Mouse (Mus musculus) kidney, embryonic 16.5 days (tissue): ENCODE results near the gene Man2a1. TPM values are rescaled to one million over a fixed set of nuclear protein-coding genes. Genes with fewer than 3 reads are reported as not detected.

Source experiments
- ATAC-seq: fragments of 200-750 bp; cut with Nextera tagmentation; 2 replicates; pipeline ENCODE4 v1.8.0; 2017; ENCODE audit warnings: moderate TSS enrichment; ENCODE audit not compliant: low FRiP score, low TSS enrichment
- H3K27ac ChIP-seq: fragments of 300-500 bp; sonication (generic); 2 replicates; pipeline ENCODE4 v1.5.1; 2014; ENCODE audit warnings: low read length
- H3K27me3 ChIP-seq: fragments of 300-500 bp; sonication (generic); 2 replicates; pipeline ENCODE4 v1.6.1; 2014; ENCODE audit warnings: low read length, control low read depth, mixed read lengths; ENCODE audit not compliant: insufficient read depth
- H3K36me3 ChIP-seq: fragments of 300-500 bp; sonication (generic); 2 replicates; pipeline ENCODE4 v1.6.1; 2014; ENCODE audit warnings: low read length, control low read depth, mixed read lengths; ENCODE audit not compliant: insufficient read depth
- H3K4me1 ChIP-seq: fragments of 300-500 bp; sonication (generic); 2 replicates; pipeline ENCODE4 v1.6.1; 2014; ENCODE audit warnings: low read length, control low read depth, mixed read lengths; ENCODE audit not compliant: insufficient read depth
- H3K4me2 ChIP-seq: fragments of 300-500 bp; sonication (generic); replicated peaks from 2 replicates; pipeline ENCODE4 v1.6.1; 2014; ENCODE audit warnings: low read depth, low read length
- H3K4me3 ChIP-seq: fragments of 300-500 bp; sonication (generic); 2 replicates; pipeline ENCODE4 v1.5.1; 2014; ENCODE audit warnings: mild to moderate bottlenecking, low read length
- H3K9ac ChIP-seq: fragments of 300-500 bp; sonication (generic); replicated peaks from 2 replicates; pipeline ENCODE4 v1.6.1; 2014; ENCODE audit warnings: low read length
- H3K9me3 ChIP-seq: fragments of 300-500 bp; sonication (generic); 2 replicates; pipeline ENCODE4 v1.6.1; 2016; ENCODE audit warnings: low read length, control low read depth
- WGBS: fragments of 180-500 bp; shearing (Covaris S2); extraction: QIAGEN DNeasy Blood & Tissue Kit; methylation state at CpG from one replicate; pipeline ENCODE4 v1.1.7; 2014; 5-methylcytosine and 5-hydroxymethylcytosine counted together
- polyA plus RNA-seq: library from polyadenylated mRNA; unstranded; fragments of >200 nt; fragmentation: Nextera tagmentation; extraction: Ambion mirVana; gene quantifications from 2 replicates; pipeline ENCODE4 v1.2.1, GENCODE M21; 2015

The Man2a1 gene
- polyA plus RNA-seq, 1 experiment from 2014 or later = 7.3 TPM

- ATAC-seq = no peak
- Histone ChIP-seq H3K9ac (no peak overlapping the region), H3K4me2 (no peak overlapping the region), H3K9me3 (no peaks in the 10 kb centered on the region), H3K36me3 (peaks cover 3% of the 10 kb centered on the region; the same call in 1 of the 2 replicates), H3K4me3 (no peak overlapping the region), H3K27ac (no peak overlapping the region), H3K4me1 (peaks cover 27% of the 10 kb centered on the region), H3K27me3 (no peaks in the 10 kb centered on the region)
- WGBS = 77% methylated on average over 5 of the region's 5 CpGs
These were observed 10.9 kb downstream of the Man2a1 start for GRCm38 (mm10) chr17:64611426-64611825.

GRCm38 (mm10) chr17:64612135-64612885 lies 11.8 kb downstream of the Man2a1 start:
- H3K36me3 ChIP-seq = peaks cover 3% of the 10 kb centered on the region; the same call in 1 of the 2 replicates
- H3K27me3 ChIP-seq = no peaks in the 10 kb centered on the region
- peaks cover 27% of the 10 kb centered on the region for H3K4me1 ChIP-seq
- H3K9ac ChIP-seq = no peak overlapping the region
- H3K27ac ChIP-seq = no peak overlapping the region
- no peak overlapping the region for H3K4me2 ChIP-seq
- no peak for ATAC-seq
- WGBS = 76% methylated on average over 16 of the region's 16 CpGs
- no peaks in the 10 kb centered on the region for H3K9me3 ChIP-seq
- no peak overlapping the region for H3K4me3 ChIP-seq

- H3K9me3 ChIP-seq = no peaks in the 10 kb centered on the region
- ATAC-seq = no peak
- WGBS = 81% methylated on average over 3 of the region's 3 CpGs
These were observed 12.4 kb downstream of the Man2a1 start for GRCm38 (mm10) chr17:64612930-64613329.

GRCm38 (mm10) chr17:64613351-64613750 lies 12.8 kb downstream of the Man2a1 start:
- WGBS = 40% methylated on average over 3 of the region's 3 CpGs
- H3K27ac ChIP-seq = no peak overlapping the region
- 0 out of 2 replicates have a peak, but pooled peaks have one; percentile 47 for ATAC-seq
- H3K27me3 ChIP-seq = no peaks in the 10 kb centered on the region
- peaks cover 3% of the 10 kb centered on the region; the same call in 1 of the 2 replicates for H3K36me3 ChIP-seq
- H3K4me1 ChIP-seq = peaks cover 30% of the 10 kb centered on the region
- no peak overlapping the region for H3K9ac ChIP-seq
- H3K9me3 ChIP-seq = no peaks in the 10 kb centered on the region
- H3K4me2 ChIP-seq = no peak overlapping the region
- H3K4me3 ChIP-seq = no peak overlapping the region

More at GRCm38 (mm10) chr17:64612930-64613329, 12.4 kb downstream of the Man2a1 start:
- H3K36me3 ChIP-seq = peaks cover 3% of the 10 kb centered on the region; the same call in 1 of the 2 replicates
- H3K4me2 ChIP-seq = no peak overlapping the region
- H3K27ac ChIP-seq = no peak overlapping the region
- no peak overlapping the region for H3K9ac ChIP-seq
- H3K4me1 ChIP-seq = peaks cover 28% of the 10 kb centered on the region
- no peaks in the 10 kb centered on the region for H3K27me3 ChIP-seq
- no peak overlapping the region for H3K4me3 ChIP-seq

- Histone ChIP-seq H3K9ac (no peak overlapping the region), H3K4me3 (no peak overlapping the region), H3K36me3 (peaks cover 3% of the 10 kb centered on the region; the same call in 1 of the 2 replicates), H3K27ac (no peak overlapping the region), H3K27me3 (no peaks in the 10 kb centered on the region), H3K4me1 (peaks cover 36% of the 10 kb centered on the region), H3K4me2 (no peak overlapping the region), H3K9me3 (no peaks in the 10 kb centered on the region)
- no peak for ATAC-seq
- WGBS = 84% methylated on average over 3 of the region's 3 CpGs
These were observed 14.3 kb downstream of the Man2a1 start for GRCm38 (mm10) chr17:64614804-64615203.

- H3K4me2 ChIP-seq = no peak overlapping the region
- H3K4me3 ChIP-seq = no peak overlapping the region
- H3K27ac ChIP-seq = no peak overlapping the region
- no peak overlapping the region for H3K9ac ChIP-seq
- H3K36me3 ChIP-seq = peaks cover 3% of the 10 kb centered on the region; the same call in 1 of the 2 replicates
- peaks cover 38% of the 10 kb centered on the region for H3K4me1 ChIP-seq
- no peaks in the 10 kb centered on the region for H3K9me3 ChIP-seq
- 0 out of 2 replicates have a peak, but pooled peaks have one; percentile 28 for ATAC-seq
- no peaks in the 10 kb centered on the region for H3K27me3 ChIP-seq
- WGBS = 58% methylated on average over 6 of the region's 6 CpGs
These were observed 14.9 kb downstream of the Man2a1 start for GRCm38 (mm10) chr17:64615420-64615819.

DNA sequence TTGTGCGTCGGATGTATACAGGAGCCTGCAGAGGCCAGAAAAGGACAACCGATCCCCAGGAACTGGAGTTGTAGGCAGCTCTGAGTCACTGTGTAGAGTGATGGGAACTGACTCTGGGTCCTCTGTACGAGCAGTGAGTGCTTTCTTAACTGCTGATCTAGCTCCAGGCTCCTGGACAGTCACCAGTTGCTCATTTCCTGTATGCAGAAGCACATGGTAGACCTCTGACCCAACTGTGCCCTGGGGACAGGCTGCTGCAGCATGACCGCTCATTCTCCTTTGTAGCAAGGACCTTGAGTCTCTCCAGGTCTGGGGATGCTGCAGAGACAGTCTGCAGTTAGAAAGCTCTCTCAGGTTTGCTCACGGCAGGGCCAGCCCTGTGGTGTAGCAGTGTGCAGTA lies 15.7 kb downstream of the Man2a1 start:
- WGBS = 86% methylated on average over 6 of the region's 6 CpGs

GRCm38 (mm10) chr17:64617838-64618237 lies 17.3 kb downstream of the Man2a1 start:
- peaks cover 40% of the 10 kb centered on the region for H3K4me1 ChIP-seq
- H3K4me3 ChIP-seq = no peak overlapping the region
- no peak overlapping the region for H3K4me2 ChIP-seq
- H3K9me3 ChIP-seq = no peaks in the 10 kb centered on the region
- WGBS = 71% methylated on average over 4 of the region's 4 CpGs
- H3K36me3 ChIP-seq = no peaks in the 10 kb centered on the region
- no peak for ATAC-seq
- no peaks in the 10 kb centered on the region for H3K27me3 ChIP-seq
- no peak overlapping the region for H3K27ac ChIP-seq
- H3K9ac ChIP-seq = no peak overlapping the region

More for the DNA sequence above, 15.7 kb downstream of the Man2a1 start:
- no peak overlapping the region for H3K27ac ChIP-seq
- H3K36me3 ChIP-seq = peaks cover 3% of the 10 kb centered on the region; the same call in 1 of the 2 replicates
- no peak overlapping the region for H3K4me3 ChIP-seq
- H3K27me3 ChIP-seq = no peaks in the 10 kb centered on the region
- peaks cover 41% of the 10 kb centered on the region for H3K4me1 ChIP-seq
- no peak overlapping the region for H3K9ac ChIP-seq
- no peaks in the 10 kb centered on the region for H3K9me3 ChIP-seq
- no peak overlapping the region for H3K4me2 ChIP-seq
- ATAC-seq = no peak

GRCm38 (mm10) chr17:64618996-64619395 lies 18.5 kb downstream of the Man2a1 start:
- H3K9ac ChIP-seq = no peak overlapping the region
- no peaks in the 10 kb centered on the region for H3K27me3 ChIP-seq
- H3K4me1 ChIP-seq = peaks cover 37% of the 10 kb centered on the region
- H3K4me3 ChIP-seq = no peak overlapping the region
- no peaks in the 10 kb centered on the region for H3K9me3 ChIP-seq
- 81% methylated on average over 4 of the region's 4 CpGs for WGBS
- no peak for ATAC-seq
- no peak overlapping the region for H3K27ac ChIP-seq
- H3K36me3 ChIP-seq = no peaks in the 10 kb centered on the region
- no peak overlapping the region for H3K4me2 ChIP-seq

DNA sequence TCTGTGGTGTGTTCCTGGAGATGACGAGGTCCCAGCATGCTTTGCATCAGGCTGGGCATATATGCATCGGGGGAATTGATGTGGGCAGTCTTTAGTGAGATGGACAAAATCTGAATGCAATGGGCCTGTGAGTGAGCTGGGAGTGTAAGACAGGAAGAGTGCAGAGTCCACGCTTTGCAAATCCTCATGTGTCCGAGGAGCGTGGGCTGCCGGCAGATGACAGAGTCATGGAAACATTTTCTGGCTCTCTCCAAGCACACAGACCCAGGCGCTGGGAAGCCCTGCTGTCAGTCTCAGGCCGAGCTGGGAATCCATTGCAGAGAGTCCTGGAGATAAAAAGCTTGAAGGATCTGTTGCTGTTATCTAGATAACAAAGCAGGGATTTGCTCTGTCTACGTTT lies 19.6 kb downstream of the Man2a1 start:
- Histone ChIP-seq H3K27ac (no peak overlapping the region), H3K9me3 (no peaks in the 10 kb centered on the region), H3K4me3 (no peak overlapping the region), H3K9ac (no peak overlapping the region), H3K4me1 (peaks cover 38% of the 10 kb centered on the region), H3K4me2 (no peak overlapping the region), H3K36me3 (peaks cover 3% of the 10 kb centered on the region; the same call in 1 of the 2 replicates), H3K27me3 (no peaks in the 10 kb centered on the region)
- WGBS = 83% methylated on average over 9 of the region's 9 CpGs
- no peak for ATAC-seq
